Comparison of ENCODE assay signal across 30 mouse cellular contexts in genomic region chr13:104588383-104588782, GRCm38 (mm10).
DNase-seq lines count a peak whose midpoint lies in the region; ATAC-seq and TF ChIP-seq lines count a peak whose summit lies in the region.
"Had no signal": no experiment of that assay in that cellular context is flagged by ENCODE, and none has a peak within 500 bp of the region (broad histone marks: within the 10 kb centered on the region; RNA-seq: fewer than 3 reads in every experiment).

No protein-coding gene starts in this region.

- intact Hi-C loops in heart, adult 2 months (cut with DNase I): no loop called here

- no peaks in the 10 kb centered on the region for H3K27me3 ChIP-seq in heart, adult 2 months (ENCODE audit: control insufficient read depth, insufficient read depth, low read length)
- no peaks in the 10 kb centered on the region for H3K27me3 ChIP-seq in C2C12 (ENCODE audit: control insufficient read depth, insufficient read depth, insufficient read length)
- no peaks in the 10 kb centered on the region for H3K27me3 ChIP-seq in intestine, embryonic 16.5 days (replicated peaks; ENCODE audit: control insufficient read depth, insufficient read depth, low read length)
- H3K27me3 ChIP-seq: heart, embryonic 15.5 days; hindbrain, embryonic 13.5 days; lung, embryonic 15.5 days; midbrain, embryonic 15.5 days; neural tube, embryonic 12.5 days; stomach, embryonic 15.5 days had no signal

- no peak for TF ChIP-seq CTCF in heart, adult 2 months (IDR thresholded peaks at IDR 0.05)
- no peak for TF ChIP-seq CTCF in C2C12 (IDR thresholded peaks at IDR 0.05; ENCODE audit: control insufficient read depth, insufficient read depth, insufficient read length)

- peaks cover 3% of the 10 kb centered on the region for H3K4me1 ChIP-seq in heart, adult 2 months (ENCODE audit: control insufficient read depth, insufficient read depth, low read length)
- peaks cover 11% of the 10 kb centered on the region for H3K4me1 ChIP-seq in intestine, embryonic 16.5 days (ENCODE audit: control insufficient read depth, insufficient read depth, low read length)
- H3K4me1 ChIP-seq: midbrain, embryonic 10.5 days; midbrain, embryonic 15.5 days; neural tube, embryonic 12.5 days had no signal

- WGBS in heart, adult 2 months: 56% methylated on average over 5 of the region's 5 CpGs
- WGBS in intestine, embryonic 16.5 days: 62% methylated on average over 5 of the region's 5 CpGs

- H3K79me2 ChIP-seq in heart, adult 2 months (replicated peaks; ENCODE audit: control insufficient read depth, insufficient read depth, low read length): no peaks in the 10 kb centered on the region
- no peaks in the 10 kb centered on the region for H3K79me2 ChIP-seq in C2C12 (ENCODE audit: control insufficient read depth, insufficient read depth)

- TF ChIP-seq EP300 in heart, adult 2 months (IDR thresholded peaks at IDR 0.05; ENCODE audit: insufficient read depth, low read depth, low read length): no peak

- no peak overlapping the region for H3ac ChIP-seq in C2C12 (ENCODE audit: control insufficient read depth, insufficient read length, low read depth)

- H3K9me3 ChIP-seq in intestine, embryonic 16.5 days (ENCODE audit: control insufficient read depth, low read length): no peaks in the 10 kb centered on the region
- H3K9me3 ChIP-seq: heart, embryonic 15.5 days; hindbrain, embryonic 13.5 days; lung, embryonic 15.5 days; midbrain, embryonic 10.5 days; midbrain, embryonic 15.5 days; neural tube, embryonic 12.5 days; stomach, embryonic 15.5 days had no signal

- H3K79me3 ChIP-seq in C2C12 (ENCODE audit: low read depth): no peaks in the 10 kb centered on the region

- peak; percentile 11 for DNase-seq in adrenal gland, postnatal 10 days
- DNase-seq in adrenal gland, adult 8-10 months: no peak
- DNase-seq in heart, adult 18-20 months: peak; percentile 17 to 33
- no peak for DNase-seq in heart, adult 2 months
- DNase-seq in fibroblast of lung, adult 2 months (ENCODE audit: low read depth): peak; percentile 41
- no peak for DNase-seq in frontal cortex, postnatal 36 days (ENCODE audit: low spot score in 2 of 2)
- DNase-seq: cerebellum, adult 8-10 months; cerebellum, postnatal 25 days; gastrocnemius, postnatal 10 days; heart, postnatal 4 days; kidney, adult 9 months; kidney, postnatal 10 days; layer of hippocampus, adult 9-11 months; liver; thymus, adult 18-20 months; thymus, postnatal 25 days had no signal

- no peak for TF ChIP-seq POLR2A in heart, adult 2 months (IDR thresholded peaks at IDR 0.05; ENCODE audit: insufficient read depth, low read depth, low read length)

- no peak overlapping the region for H3K4me2 ChIP-seq in intestine, embryonic 16.5 days (ENCODE audit: low read depth, low read length)
- H3K4me2 ChIP-seq: heart, embryonic 15.5 days; hindbrain, embryonic 13.5 days; lung, embryonic 15.5 days; midbrain, embryonic 15.5 days; neural tube, embryonic 12.5 days; stomach, embryonic 15.5 days had no signal

- H3K27ac ChIP-seq in heart, adult 2 months: no peak overlapping the region
- H3K27ac ChIP-seq in intestine, embryonic 16.5 days (ENCODE audit: low read length): no peak overlapping the region
- H3K27ac ChIP-seq: heart, embryonic 15.5 days; hindbrain, embryonic 13.5 days; liver, embryonic 14.5 days; lung, embryonic 15.5 days; midbrain, embryonic 10.5 days; midbrain, embryonic 15.5 days; neural tube, embryonic 12.5 days; stomach, embryonic 15.5 days had no signal

- no peak overlapping the region for H3K4me3 ChIP-seq in heart, adult 2 months
- no peak overlapping the region for H3K4me3 ChIP-seq in C2C12 (ENCODE audit: insufficient read depth, poor library complexity, severe bottlenecking)
- H3K4me3 ChIP-seq in intestine, embryonic 16.5 days (ENCODE audit: low read length): no peak overlapping the region
- H3K4me3 ChIP-seq: heart, embryonic 15.5 days; hindbrain, embryonic 13.5 days; lung, embryonic 15.5 days; midbrain, embryonic 10.5 days; midbrain, embryonic 15.5 days; neural tube, embryonic 12.5 days; stomach, embryonic 15.5 days had no signal

- no peaks in the 10 kb centered on the region for H3K36me3 ChIP-seq in heart, adult 2 months (ENCODE audit: control insufficient read depth, insufficient read depth, low read length)
- H3K36me3 ChIP-seq in C2C12 (ENCODE audit: control insufficient read depth, insufficient read depth): no peaks in the 10 kb centered on the region
- H3K36me3 ChIP-seq in intestine, embryonic 16.5 days (ENCODE audit: control insufficient read depth, insufficient read depth, low read length): no peaks in the 10 kb centered on the region
- H3K36me3 ChIP-seq: heart, embryonic 15.5 days; hindbrain, embryonic 13.5 days; lung, embryonic 15.5 days; midbrain, embryonic 10.5 days; midbrain, embryonic 15.5 days; neural tube, embryonic 12.5 days; stomach, embryonic 15.5 days had no signal

- ATAC-seq in intestine, embryonic 16.5 days: no peak
- ATAC-seq: activated CD4-positive, CD25-positive, alpha-beta regulatory T cell, adult 4 months; CD4-positive, CD25-positive, alpha-beta regulatory T cell, adult 4 months; forebrain, embryonic 16.5 days; intestine, postnatal 0 days; midbrain, embryonic 15.5 days had no signal

- H3K9ac ChIP-seq in heart, adult 2 months (ENCODE audit: low read depth, low read length): no peak overlapping the region
- H3K9ac ChIP-seq in intestine, embryonic 16.5 days (ENCODE audit: low read depth, low read length): no peak overlapping the region
- H3K9ac ChIP-seq: heart, embryonic 15.5 days; hindbrain, embryonic 13.5 days; liver, embryonic 14.5 days; lung, embryonic 15.5 days; midbrain, embryonic 15.5 days; neural tube, embryonic 12.5 days; stomach, embryonic 15.5 days had no signal

TF ChIP-seq in C2C12, 6 proteins besides CTCF, POLR2A, EP300 and RAD21:
- TF ChIP-seq MYOG (IDR thresholded peaks at IDR 0.05; ENCODE audit: control insufficient read depth, extremely low read depth, insufficient read length) (no peak), MAX (IDR thresholded peaks at IDR 0.05) (peak; percentile 37)
TF ChIP-seq in C2C12: peak in this region for 1.

Comparison
In these comparisons a context has a peak if more than half of its experiments do, and no peak if none do; other contexts are left out.
1. DNase-seq: peak in adrenal gland, postnatal 10 days (single experiment), heart, adult 18-20 months (2 of 2) and fibroblast of lung, adult 2 months (single experiment); none in adrenal gland, adult 8-10 months (single experiment), heart, adult 2 months (0 of 2) and frontal cortex, postnatal 36 days (0 of 2).